Mouse (Mus musculus) liver, adult 2 months (tissue): ENCODE measurements around the gene Gm28051.
A peak's percentile ranks its signal among the peaks of the same experiment; 100 is the strongest.

Source experiments
- CTCF ChIP-seq: fragments of 200-500 bp; IDR thresholded peaks from 2 replicates; pipeline ENCODE4 v1.5.1; 2011; ENCODE audit warnings: low read depth, low read length, control low read depth
- POLR2A ChIP-seq: fragments of 200-500 bp; IDR thresholded peaks from 2 replicates; pipeline ENCODE4 v1.6.1; 2011; ENCODE audit warnings: low read length, control low read depth; ENCODE audit not compliant: insufficient read depth; ENCODE audit errors: extremely low read depth

DNA sequence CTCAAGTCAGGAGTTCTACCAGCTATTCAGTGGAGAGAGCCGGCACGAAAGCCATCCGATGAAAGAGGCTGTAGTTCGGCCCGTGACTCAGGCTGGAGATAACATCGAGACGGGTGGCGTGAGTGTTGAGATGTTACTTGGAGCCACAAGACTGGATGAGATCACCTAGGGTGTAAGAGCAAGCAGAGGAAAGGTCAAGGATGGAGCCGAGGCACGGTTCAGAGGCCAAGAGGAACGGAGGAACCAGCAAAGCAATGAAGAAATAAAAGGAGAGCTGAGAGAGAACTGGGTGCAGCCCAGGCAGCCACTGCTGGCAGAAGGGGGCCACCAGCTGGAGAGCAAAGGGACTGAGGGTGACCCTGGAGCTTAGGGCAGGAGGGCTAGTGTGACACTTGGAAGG is 49.3 kb downstream of the Gm28051 start:
- TF ChIP-seq CTCF (peak; percentile 10; the same call in 1 of the 2 replicates), POLR2A (no peak)
